Mouse (Mus musculus) spleen, postnatal 4 days (tissue): ENCODE measurements at regions not wholly inside any gene's neighbourhood (a gene's known extent, or its start where the extent isn't known, plus 50 kb on each side); places are given as distances from the start of the nearest gene placed in this dataset.

Source experiments
- DNase-seq, 2 experiments: peaks; one replicate each; pipeline ENCODE4 v3.0.0; 2022; ENCODE audit warnings: low spot score in 2 of 2

DNA sequence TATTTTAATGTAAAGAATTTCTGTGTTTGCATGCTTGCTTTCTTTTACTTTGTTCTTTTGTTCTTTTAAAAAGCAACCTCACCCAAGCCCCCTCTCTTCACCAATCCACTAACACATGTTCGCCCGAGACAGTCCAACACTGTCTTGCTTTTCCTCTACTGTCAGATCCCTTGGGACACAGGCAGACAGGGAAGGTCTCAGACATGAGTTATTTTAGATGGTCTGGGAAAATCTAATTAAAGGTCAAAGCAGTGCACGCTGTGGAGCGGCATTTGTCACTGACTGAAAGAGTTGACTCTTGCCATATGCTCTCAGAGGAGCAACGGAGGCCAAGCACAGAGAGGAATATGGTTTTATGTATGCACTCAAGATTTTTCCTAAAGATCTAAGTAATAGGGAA lies 279.6 kb downstream of the Gm11146 start:
- no peak for DNase-seq

DNA sequence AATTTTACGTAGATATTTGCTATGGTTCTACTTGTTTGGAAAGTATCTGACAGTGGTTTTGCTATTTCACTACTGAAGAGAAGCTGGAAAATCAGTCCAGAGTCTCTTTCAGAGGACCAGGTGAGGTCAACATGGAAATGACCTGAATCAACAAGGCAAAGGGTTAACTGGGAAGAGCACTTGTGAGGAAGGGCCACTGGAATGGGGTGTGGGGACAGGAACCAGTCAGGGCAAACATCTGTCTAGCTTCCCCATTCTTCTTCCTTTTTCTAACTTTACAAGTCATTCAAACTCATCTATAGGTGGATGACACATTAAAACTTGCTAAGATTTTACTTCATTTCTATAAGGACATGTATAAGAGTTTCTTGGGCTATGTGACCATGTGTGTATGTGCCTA lies 283.7 kb downstream of the Gm11146 start:
- DNase-seq, result no peak

DNA sequence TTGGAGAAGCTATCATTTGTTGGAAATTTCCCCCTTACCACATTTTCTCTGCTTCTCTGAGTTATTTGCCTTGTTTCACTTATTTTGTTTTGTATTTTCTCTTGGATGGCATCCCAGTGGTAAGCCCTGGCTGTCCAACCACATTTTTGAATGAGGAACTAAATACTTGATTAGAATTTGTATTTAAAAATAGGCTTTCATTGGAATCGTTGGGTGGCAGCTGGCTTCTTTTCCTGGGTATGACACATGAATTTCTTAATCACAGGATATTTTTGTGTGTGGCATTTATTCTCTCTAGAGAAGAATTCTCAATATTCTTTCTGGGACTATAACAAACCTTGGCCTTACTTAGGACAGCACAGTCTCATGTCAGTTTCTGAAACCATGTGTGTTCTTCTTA lies 286.5 kb downstream of the Gm11146 start:
- DNase-seq, result no peak

DNA sequence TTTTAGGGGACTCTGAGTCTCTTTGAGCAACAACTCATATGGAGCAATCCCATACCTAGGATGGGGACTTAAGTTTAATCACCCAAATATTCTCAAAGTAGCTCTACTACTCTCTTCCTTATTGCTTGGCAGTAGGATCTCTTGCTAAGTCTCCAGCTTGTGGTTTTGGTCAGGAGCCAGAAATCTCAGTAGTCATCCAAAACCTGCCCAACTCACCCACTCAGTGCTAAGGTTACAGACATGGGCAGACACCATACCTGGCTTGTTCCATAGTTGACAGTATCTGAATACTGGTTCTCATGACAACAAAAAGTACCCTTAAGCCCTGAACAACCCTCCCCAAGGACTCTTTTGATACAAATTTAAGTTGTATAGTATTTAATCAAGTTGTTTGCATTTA lies 288.7 kb downstream of the Gm11146 start:
- DNase-seq, result no peak

DNA sequence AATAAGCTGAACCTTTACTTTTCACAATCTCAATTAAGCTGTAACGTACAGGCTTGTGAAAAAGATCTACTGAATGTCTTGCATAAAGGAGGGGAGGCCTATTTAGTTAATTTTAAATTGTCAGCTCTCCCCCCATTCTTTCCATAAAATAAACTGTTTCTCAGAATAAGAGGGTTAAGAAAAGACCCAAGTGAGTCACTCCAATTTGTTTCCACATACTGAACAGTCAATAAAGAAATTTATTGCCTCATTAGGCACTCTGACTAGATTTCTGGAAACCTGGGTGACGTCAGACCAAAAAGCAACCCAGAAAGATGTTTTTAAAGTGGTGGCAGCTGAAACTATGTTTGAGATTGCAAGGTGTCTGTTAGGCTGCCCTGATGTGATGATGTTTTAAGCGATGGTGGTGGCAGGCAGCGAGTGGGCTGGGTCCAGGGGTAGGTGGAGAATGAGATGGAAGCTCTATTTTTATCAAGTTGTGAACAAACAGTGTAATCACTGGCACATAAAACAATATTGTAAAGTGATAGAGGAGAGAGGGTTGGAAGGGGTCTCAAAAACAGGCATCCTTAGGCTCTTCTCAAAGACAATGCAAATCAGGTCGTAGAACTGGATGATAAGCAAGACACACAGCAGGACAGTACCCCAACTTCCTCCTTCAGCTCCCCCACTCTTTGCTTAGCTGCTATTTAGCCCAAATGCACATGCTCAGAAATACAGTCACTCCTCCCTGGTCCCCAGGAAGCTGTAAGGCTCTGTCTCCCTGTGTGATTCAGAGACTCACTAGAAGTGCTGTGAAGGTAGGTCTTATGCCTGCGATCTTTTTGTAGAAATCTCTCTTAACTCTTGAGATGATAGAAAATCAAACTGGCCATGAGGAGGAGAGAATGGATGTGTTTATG lies 288.0 kb downstream of the Usp25 start:
- no peak for DNase-seq

DNA sequence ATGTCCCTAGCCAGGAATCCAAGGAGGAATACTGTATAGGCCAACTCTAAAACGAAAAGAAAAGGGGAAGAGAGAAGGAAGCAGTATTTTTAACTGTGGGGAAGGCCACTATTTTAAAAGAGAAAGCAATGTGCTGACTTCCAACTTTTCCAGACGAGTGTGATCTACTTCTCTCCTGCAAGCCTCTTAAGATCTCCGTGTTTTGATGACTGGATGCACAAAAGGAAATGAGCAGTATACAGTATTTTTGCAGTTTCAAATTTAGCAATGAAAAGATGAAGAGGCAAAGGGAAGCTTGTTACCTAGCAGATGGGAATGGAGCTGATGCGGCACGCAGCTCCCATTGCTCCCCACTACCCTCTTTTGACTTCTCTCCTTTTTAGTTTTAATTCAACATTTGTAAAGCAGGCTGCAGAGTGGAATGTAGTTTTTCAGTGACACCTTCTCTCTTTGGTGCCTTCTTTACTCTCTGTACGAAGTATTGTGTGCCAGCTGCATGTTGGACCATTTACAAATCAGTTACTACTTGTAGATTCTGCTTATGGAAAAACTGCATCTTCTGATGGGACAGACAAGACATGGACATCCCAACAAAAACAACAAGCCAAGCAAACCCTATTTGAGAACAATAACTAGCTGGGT lies 287.2 kb downstream of the Usp25 start:
- DNase-seq, result no peak

DNA sequence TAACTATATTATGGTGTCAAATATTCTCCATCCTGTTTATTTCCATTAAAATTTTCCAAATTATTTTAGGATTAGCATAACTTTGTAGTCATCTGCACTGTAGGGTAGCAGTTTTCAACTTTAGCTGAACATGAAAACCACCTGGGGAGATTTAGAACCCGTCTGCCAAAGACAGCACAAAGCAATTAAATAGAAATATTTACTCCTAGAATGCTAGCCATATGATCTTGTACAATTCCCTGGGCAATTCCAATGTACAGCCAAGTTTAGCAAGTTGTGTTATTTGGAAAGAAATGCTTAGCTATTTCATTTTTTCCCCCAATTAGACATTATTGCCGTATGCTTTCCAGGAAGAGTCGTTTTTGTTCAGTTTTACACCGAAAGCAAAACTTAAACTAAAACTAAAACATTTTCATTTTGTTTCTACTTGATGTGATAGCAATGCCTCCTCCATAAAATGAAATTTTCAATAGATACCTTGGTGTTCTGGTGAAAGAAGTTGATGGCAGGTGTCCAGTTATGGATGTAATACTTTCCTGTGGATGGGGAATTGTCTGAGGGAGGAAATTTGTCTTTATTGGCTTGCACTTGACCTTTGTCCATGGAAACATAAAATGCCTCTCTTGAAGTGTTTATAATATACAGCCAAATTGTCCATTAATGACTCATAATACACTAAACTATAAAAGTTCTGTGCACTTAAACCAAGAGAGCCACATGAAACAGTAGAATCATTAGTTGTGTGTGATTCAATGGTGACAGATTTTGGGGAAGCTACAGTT lies 282.3 kb downstream of the Usp25 start:
- no peak for DNase-seq

DNA sequence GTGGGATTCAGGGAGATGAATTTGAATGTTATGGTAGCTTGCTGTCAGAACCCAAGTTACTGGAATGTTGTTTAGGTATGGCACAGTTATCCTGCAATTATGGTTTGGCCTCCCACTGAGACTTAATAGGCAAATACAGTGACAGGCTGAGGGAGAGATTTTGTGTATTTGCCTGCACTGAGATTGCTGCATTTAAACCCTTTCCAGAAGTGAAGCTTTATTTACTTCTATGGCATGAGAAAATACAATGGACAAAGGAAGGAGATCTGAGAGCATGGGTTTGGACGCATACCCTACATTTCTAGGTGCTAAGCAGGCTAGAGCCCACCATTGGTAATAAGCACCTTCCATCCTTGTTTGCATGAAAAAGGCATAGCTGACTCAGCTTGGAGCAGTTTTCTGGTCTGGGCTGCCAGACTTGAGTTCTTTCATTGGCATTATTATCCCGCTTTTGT lies 278.8 kb downstream of the Usp25 start:
- no peak for DNase-seq

DNA sequence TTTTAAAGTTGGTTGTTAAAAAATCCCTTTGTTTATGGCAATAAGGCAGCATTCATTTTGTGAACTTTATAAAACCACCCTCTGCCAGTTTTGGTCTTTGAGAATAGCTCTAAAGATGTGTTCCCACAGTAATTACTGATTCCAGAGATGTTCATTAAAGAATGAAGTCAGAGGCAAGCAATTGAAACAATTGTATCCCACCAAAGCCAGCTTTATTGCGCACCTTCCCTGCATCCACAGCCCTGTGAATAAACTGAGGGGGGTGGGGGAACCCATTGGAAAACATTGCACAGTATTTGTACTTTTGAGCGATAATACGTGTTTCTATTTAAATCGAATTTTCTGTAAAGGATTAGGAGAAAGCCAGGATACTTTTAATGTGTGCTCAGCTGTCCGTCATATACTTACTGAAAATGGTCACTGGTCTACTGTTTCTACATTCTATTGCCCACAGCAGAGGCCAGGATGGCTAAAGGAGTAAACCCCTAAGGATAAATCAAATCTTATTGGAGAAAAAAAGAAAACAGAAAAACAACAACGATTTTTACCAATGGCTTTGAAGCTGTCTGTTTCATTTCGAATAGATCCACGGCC lies 278.3 kb downstream of the Usp25 start:
- DNase-seq, result no peak

DNA sequence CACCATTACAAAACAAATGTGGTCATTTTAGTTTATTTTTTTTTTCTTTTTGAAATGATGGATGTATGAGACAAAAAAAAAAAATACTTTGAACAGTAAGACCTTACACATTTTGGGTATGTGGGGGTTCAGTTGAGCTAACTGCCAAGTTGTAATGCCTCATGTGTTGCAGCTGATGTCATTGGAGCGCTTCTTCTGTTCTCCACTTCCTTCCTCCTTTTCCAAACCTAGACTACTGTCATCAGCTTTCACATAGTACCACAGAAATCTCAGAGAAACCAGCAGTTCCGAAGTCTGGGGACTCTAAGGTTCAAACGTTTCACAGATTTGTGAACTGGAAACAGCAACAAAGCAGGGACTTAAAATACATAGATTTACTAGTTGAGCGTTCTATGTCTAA lies 270.7 kb downstream of the Usp25 start:
- DNase-seq, result no peak

DNA sequence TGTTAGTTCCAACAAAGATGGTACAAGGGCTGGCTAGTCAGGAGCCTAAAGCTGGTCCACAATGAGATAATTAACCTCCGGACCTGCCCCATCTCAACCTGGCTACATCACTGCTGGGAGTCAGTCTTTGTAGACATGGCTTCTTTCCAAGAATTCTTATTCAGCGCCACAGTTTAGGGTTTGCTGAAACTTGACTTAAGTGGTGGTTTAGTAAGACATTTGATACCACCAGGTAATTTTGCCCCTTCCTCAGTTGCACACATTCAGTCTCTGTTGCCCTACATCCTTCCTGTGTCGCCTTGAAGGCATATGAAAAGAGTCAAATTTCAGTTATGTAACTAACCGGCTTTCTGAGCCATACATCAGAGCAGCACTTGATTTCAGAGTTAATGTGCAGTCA lies 266.4 kb downstream of the Usp25 start:
- no peak for DNase-seq

DNA sequence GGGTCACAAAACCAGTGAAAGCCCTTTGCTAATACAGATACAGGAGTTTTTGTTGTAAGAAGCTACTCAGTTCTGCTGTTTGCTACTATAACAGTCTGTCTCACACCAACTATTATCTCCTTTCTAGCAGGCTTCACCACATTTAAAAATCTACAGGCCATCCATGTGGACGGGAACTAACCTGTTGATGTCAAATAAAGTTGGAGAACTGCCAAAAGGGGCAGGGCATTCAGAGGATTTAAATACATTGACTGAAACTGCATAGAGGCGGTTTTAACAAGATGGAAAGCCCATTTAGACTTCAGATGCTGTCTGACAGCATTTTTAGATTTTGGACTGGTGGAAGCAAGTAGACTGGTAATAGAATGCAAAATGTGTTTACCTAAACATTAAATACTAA lies 266.0 kb downstream of the Usp25 start:
- no peak for DNase-seq

DNA sequence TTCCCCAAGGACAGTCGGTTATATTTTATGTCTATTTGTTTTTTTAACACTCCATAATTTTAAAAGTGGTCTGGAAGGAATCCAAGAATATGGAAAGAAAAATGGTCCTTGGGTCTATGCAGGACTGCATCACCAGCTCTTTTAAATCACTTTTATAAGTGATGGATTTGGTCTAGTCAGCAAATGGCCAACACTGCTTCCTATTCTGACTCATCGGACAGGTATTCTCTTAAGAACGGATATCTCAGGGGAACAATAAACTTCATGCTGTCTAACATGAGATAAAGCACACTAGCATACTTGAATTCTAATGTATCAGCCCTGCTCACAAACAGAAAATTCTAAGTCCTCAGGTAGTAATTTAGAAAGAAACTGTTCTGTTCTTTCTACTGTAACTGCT lies 259.8 kb downstream of the Usp25 start:
- no peak for DNase-seq

DNA sequence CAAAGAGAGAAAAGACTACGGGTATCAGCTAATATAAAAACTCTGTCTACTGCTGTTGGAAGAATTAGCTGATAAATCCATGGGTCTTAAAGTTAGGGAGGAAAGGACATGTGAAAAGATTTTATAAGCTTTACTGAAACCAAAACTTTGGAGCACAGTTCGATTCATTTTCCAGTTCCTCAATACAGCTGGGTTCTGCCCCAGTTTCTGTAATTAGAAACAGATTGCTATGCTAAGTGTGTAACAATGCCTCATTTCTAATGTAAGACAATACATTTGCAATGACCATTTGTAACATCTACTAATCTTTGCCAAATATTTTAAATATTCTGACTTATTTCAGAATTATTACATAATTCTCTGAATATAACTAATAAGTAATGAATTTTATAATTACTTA lies 255.4 kb downstream of the Usp25 start:
- no peak for DNase-seq

DNA sequence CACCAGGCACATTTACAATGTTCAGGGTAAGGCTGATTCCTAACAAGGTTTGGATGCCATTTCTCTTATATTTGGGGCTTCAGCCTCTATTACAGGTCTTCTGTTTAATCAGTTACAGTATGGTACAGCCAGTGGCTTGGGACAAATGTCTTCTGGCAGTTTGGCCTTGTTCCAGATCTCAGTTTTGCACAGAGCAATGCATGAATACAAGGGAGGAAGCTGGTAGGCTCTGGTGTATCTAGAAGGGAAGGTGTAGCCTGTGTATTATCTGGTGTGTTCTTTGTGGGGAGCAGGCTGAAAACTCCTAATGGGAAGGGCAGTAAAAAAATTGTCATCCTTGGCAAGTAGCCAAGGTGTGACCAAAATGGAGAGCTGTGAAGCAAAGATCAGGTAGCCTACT lies 254.2 kb downstream of the Usp25 start:
- no peak for DNase-seq

DNA sequence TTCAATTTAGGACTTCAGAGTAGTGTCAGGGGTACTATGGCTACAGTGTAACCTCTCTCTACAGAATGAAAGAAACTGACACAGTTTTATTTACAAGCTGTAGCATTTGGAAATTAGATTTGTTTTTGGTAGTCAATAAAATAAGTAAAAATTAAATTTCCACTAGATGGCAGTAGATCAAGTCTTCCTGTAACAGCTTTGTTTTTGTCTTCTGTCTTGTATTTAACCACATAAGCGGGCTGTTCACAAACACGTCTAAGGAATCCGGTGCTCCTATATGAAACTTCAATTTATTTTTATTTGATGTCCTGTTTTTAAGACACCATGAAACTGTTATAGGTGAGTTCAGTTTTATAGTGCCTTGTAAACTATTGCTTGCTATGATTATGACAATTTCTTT lies 238.8 kb downstream of the Usp25 start:
- DNase-seq, result no peak

DNA sequence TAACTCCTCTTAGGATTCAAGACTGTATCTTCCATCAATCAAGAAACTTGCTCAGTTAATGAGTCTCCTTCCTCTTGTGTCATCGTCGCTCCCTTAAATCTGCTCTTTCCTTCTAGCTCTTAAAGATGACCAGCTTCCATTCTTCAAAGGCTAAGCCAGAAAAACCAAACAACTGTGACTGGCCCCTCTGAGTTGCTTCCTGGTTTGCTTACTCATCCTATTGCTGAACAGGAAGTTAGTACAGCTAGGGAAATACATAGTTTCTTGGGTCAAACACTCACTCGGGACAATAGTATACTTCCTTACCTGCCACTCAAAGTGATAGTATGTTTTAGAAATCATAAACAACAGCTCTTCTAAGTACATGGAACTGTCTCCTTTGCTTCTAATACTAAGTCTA lies 237.9 kb downstream of the Usp25 start:
- DNase-seq, result no peak

DNA sequence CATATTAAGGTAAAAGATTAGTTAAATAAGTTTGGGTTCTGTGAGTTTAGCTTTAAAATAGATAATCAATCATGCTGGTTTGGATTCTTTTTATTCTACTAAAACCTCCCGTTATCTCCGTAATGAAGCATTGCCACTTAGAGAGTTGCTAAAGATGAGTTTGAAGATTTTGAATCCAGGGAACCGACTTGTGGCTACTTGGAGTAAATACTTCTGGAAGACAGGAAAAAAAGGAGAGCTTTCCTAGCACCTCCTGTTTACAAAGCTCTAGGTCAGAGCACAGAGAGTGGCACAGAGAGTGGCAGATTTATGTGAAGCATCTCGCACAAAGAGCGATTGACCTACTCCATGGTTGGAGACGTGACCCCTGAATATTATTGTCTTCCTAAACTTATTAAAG lies 227.4 kb downstream of the Usp25 start:
- no peak for DNase-seq

DNA sequence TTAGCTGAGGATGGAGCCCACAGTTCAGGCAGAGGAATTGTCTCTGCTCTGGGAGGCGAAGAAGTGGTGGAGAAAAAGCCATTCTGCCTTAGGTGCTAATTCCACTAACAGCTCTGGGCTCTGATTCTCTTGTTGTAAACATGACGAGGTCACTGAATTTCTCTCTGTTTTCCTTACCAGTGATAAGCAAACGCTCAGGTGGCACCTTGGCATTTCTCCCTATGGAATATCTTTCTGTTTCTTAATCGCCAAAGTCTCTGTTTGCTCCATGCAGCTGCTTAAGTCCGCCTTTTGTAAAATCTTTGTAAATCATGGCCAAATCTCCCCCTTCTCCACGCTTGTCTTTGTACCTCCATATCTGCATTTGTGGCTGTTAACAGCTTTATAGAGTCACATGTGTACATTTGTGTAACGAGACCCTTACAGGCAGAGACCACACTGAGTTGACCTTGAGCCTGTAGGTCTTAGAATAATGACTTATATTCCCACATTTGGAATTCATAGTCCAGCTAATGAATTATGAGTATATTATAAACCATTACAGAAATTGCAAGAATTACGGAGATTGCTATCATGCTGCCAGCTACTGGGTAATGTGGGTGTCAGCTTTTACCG lies 225.8 kb downstream of the Usp25 start:
- DNase-seq, result no peak

DNA sequence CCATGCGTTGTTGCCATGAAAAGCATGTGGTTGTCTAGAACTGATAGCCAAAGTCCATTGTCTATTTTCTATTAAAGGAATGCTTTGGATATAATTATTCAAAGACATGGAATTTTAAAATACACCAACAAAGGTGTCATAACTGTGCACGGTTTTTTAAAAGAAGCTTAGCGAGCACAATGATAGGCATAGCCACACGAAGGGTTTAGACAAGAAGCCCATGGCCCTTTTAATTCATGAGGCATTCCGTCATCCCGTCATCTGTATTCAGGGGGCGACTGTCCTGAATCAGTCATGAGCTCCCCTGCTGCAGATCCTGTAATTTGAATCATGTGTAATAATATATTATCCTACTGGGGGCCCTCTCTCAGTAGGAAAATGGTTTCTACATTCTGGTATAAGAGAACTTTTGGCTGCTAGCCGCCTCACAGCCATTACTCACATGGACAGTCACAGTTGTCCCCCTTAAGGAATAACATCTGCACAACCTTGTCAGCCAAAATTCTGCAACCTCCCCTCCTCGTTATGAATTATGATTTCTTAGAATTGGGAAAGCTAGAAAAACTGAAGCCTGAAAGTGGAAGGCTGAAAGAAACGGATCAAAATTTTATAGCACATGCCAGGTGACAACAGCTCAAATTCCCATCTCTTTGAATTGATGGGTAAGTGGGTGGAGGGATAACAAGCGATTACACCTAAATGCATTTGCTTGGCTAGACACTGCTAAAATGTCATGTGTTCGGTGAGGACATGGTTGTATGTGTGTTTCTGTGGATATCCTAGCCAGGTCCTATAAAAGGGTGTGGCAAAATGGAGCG lies 225.1 kb downstream of the Usp25 start:
- no peak for DNase-seq
